Mouse (Mus musculus): Measurements from ENCODE around the gene Prlr.

- TF ChIP-seq CTCF (IDR thresholded peaks at IDR 0.05; ENCODE audit: borderline replicate concordance, insufficient read depth, low read depth, low read length) (no peak), POLR2A (IDR thresholded peaks at IDR 0.05; ENCODE audit: borderline replicate concordance, insufficient read depth, low read length) (no peak)
Observed at GRCm38 (mm10) chr15:10313522-10314455, 136.8 kb downstream of the Prlr start.

All from cerebellum, adult 2 months (tissue).